Mouse (Mus musculus) fat pad, adult 2 months (tissue): ENCODE data around the gene Efnb2.

Experiments used
- DNase-seq: peaks from one replicate; pipeline ENCODE4 v3.0.0-alpha.2; 2011; ENCODE audit warnings: low read depth, low spot score; ENCODE audit errors: extremely low read depth

Gene Efnb2

GRCm38 (mm10) chr8:8661103-8661758, at the start of gene Efnb2:
Gene Efnb2, minus strand, starts transcription at chr8:8661242.
- DNase-seq, result no peak

GRCm38 (mm10) chr8:8704813-8705212, 43.8 kb upstream of the Efnb2 start:
- no peak for DNase-seq

GRCm38 (mm10) chr8:8703668-8704067, 42.6 kb upstream of the Efnb2 start:
- no peak for DNase-seq

- DNase-seq, result no peak
Measured at GRCm38 (mm10) chr8:8700821-8701220, 39.8 kb upstream of the Efnb2 start.

- DNase-seq, result no peak
Measured at GRCm38 (mm10) chr8:8700229-8700628, 39.2 kb upstream of the Efnb2 start.

- no peak for DNase-seq
Measured at GRCm38 (mm10) chr8:8690146-8691092, 29.4 kb upstream of the Efnb2 start, which contains the start of gene Arglu1. Gene Arglu1, minus strand, starts transcription at chr8:8690521.

DNA sequence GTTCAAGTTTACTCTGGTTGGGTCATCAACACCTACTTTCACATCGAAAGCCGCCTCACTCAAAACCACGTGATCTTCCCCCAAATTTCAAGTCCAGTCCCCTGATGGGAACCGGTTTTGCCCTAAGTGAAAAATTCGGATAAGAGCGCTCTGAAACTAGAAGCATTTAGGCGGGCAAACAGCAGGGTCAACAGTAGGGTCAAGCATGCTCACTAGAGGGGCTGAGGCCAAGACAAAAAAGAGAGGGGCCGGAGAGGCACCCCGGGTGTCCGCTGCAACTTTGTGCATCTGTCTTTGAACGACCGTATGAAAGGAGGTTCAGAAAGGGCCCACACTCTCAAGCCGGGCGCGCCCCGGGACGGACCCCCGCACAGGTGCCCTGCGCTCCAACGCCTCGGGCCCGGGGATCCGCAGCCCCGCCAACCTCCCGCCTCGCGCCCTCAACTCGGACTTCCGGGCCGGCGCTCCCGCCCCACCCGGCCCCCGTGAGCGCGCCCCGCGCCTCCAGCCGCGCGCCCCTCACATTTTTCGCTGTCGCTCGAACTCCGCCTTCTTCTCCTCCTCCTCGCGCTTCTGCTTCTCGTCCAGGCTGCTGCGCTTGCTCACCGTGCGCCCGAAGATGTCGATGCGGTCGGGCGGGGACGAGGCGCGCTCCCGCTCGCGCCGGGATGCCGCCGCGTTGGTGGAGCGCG, 28.6 kb upstream of the Efnb2 start:
- DNase-seq, result no peak

DNA sequence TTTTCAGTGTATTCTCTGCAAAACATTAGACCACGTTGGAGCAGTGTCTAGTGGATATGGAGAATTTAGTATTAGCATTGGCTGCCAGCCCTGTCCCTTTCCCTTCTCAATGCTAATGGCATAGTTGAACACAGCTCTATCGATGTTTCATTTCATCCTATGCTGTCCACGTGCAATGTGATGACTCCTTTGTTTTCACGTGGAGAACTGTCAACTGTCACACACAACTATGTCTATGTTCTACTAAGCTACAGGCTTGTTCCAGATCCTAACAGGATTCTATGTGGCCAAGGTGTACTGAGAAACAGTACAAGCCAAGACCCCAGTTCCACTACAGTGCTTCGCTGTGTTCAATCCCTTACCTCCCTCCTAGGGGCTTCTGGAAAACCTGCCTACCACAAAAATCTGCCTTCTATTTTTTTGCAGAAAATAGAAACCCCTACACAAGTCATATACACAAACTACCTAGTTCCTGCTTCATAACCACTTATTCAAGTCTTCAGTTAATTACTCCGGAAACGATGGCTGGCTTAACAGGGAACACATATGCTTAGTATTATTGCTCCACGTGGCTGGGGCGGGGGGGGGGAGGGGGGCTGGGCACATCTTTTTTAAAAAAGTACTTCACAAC, 27.9 kb upstream of the Efnb2 start:
- DNase-seq, result no peak

GRCm38 (mm10) chr8:8685517-8685916, 24.5 kb upstream of the Efnb2 start:
- no peak for DNase-seq

DNA sequence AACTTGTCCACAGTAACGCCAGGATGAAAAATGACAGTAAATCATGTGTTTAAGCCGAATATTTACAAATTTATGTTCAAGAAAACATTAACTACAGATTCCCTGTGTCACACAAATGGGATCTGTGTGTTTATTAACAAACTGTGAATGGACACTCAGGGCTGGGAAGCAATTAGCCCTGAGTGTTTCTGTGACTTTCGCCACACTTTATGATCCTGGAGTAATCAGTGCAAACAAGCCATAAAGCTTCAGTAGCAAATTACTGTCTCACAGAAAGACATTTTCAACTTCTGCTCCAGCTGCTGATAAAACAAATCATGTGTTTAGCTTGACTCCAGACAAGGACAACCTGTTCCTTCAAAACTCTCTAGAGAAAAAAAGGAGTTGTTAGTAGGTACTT, 21.7 kb upstream of the Efnb2 start:
- no peak for DNase-seq

- no peak for DNase-seq
Measured at GRCm38 (mm10) chr8:8678236-8678635, 17.2 kb upstream of the Efnb2 start.

GRCm38 (mm10) chr8:8674864-8675263, 13.8 kb upstream of the Efnb2 start:
- DNase-seq, result no peak

DNA sequence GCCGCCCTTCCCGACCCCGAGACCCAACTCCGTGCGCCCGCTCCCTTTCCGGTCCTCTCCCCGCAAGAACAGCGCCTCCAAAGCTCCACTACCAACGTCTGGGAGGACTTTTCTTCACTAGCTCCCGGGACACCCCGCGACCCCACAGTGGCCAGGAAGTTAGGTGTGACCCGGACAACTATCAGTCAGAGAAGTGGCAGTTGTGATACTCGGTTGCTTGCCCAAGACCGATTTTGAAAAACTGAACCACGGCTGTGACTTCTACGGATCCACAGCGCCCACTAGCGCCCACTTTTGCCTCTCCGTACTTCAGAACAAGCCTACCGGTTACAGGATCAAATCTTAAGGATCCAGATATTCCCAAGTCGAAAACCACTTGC, 707 bp upstream of the Efnb2 start:
- DNase-seq, result no peak

- DNase-seq, result no peak
Measured at GRCm38 (mm10) chr8:8660307-8661098, 539 bp downstream of the Efnb2 start.

GRCm38 (mm10) chr8:8659503-8660306, 1.3 kb downstream of the Efnb2 start:
- no peak for DNase-seq

DNA sequence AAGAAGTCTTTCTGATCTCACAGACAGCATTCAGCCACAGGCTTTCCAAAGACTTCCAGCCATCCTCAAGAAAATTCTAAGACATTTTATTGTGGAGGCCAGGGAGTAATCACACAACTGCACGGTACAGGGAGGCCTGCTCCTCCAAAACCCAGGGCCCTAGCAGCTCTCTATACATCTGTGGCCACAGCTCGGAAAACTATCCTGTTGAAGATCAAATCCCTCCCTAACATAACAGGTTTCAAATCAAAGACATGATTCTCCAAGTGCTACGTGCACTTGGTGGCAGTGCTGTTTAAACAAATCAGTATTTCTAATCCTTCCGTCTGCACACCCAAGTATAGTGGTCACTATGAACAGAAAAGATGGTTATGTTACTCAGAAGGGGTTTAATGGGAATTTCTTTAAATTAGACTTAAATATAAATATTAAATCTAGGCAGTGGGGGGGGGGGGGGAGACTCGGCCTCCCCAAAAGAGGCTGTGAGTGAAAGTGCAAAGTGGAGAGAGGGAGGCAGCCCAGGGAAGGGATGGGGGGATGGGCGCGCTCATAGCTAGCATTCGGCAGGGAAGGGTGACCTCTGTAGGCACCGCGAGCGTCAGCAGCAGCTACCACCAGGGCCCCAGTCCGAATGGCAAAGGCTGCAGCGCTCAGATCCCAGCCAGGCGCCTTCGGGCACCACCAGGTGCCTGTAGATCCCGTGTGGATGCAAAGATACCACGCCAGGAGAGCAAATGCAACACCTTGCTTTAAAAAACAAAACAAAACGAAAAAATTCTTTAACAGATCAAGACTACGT, 2.4 kb downstream of the Efnb2 start:
- DNase-seq, result no peak

DNA sequence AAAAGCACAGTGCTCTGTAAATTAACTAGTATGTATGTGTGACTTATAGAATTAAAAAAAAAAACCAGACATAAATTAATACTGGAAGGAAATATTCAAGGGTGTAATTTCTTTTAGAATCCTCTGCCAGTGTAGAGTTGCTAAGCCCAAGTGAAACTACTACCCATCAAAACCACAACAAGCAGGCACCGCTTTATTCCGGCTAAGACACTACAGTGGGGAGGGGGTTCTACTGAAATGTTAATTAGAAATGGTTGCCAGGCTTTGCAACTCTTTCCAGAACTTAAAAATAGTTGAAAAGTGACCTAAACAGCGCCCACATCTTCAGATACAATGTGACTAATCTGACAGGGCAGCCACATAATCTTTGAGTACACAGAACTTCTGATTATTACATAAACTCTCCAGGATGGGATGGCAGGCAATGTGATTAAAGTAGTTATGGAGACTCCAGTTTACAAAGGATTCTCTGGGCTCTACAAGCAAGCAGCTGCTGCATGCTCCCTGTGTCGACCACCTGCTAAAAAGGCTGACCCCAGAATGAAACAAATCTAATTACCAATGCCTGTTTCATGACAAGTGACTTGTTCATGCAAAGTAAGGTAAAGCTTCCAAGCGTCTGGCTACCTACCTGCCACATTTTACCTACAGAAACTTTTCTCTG, 3.2 kb downstream of the Efnb2 start:
- DNase-seq, result no peak
